Mouse (Mus musculus) naive thymus-derived CD4-positive, alpha-beta T cell, adult 5 months (primary cell): Measurements from ENCODE around the gene Tbc1d25. TPM values are rescaled to one million over a fixed set of nuclear protein-coding genes. Genes with fewer than 3 reads are reported as not detected.

ENCODE experiments used
- polyA plus RNA-seq: library from polyadenylated mRNA; unstranded; fragments of 100-300 nt; shearing (Covaris generic); gene quantifications from one replicate; pipeline ENCODE4 v1.2.1, GENCODE M21; 2017

Gene Tbc1d25
- 35.1 TPM for polyA plus RNA-seq

DNA sequence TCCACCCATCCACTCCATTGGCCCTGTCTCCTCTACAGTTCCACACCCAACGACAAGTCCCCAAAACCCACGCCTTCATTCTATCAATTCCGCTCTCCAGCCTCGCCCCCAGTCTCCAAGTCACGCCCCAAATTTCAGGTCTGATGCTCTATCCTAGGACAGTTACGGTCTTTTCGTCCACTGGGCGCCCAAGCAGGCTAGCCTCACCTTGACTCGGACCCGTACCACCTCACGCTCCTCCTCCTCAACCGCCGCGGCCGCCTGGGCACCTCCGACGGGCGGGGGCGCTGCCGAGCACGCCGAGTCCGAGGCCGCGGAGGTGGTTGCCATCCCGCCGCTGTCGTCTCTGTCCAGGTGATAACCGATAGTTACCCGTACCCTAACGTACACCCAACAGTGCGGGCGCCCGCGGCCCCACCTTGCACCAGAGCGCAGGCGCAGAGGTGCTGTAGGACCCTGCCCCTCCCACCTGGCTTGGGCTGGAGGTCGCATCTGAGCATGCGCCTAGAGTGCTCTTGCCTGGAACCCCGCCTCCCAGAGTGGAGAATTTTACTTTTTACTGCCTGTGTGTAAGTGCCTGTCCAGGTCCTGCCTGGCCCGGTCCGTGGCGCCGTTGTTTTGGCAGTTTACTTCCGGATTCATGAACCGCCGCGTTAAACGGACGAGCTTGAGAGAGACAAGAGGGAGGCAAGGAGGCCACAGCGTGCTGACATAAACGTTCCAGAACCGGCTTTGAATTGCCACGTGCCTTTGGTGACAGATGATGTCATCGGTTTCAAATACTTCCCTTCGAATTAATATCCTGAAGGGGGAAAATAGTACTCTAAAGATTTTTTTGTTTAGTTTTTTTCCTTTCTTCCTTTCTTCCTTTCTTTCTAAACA, at the start of gene Tbc1d25:
TSS of gene Tbc1d25 (minus strand) at position 678 of the 882 bp plus-strand sequence.

DNA sequence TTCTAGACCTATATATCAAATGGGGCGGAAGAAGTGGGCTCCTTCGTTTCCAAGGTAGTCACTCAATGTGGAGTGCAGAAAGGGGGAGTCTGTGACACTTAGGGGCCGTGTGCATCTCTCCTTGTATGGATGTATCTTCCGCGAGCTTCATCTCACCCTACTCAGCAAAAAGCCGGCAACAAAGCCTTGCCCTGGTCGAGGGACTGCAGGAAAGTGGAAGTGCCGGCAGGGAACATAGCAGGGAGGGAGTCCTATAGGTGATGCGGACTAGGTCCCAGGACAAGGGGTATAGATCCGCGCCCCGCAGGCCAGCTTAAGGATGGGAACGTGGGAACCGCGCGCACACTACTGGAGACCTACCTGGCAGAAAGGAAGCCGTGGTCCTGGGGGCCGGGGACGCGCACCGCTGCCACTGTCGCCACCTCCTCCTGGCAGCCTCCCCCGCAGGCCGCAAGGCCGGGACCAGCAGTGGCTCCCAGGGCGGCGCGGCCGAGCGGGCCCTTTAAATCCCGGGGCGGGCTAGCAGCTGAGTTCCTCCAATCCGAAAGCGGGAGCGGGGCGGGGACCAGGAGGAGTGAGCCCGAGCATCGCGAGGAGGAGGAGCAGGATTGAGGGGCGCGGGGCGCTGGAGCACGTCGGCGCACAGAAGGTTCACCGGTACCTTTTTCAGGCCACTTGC, 30.2 kb upstream of the Tbc1d25 start, which contains the start of gene Porcn:
TSS of gene Porcn (minus strand) at position 511 of the 679 bp plus-strand sequence.

DNA sequence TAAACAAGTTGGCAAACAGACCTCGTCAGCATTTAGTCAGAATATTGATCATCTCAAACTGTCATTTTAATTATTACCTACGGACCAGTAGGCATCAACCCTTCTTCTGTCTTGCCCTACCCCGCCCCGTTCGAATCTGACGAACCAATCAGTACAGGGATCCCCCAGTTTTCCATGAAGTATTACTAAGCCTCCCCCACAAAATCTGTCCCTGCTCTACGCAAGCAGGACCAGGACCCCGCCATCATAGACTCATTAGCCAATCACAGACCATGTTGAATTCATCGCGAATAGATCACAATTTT, 17.4 kb upstream of the Tbc1d25 start, which contains the start of gene Ebp:
TSS of gene Ebp (minus strand) at position 94 of the 305 bp plus-strand sequence.

DNA sequence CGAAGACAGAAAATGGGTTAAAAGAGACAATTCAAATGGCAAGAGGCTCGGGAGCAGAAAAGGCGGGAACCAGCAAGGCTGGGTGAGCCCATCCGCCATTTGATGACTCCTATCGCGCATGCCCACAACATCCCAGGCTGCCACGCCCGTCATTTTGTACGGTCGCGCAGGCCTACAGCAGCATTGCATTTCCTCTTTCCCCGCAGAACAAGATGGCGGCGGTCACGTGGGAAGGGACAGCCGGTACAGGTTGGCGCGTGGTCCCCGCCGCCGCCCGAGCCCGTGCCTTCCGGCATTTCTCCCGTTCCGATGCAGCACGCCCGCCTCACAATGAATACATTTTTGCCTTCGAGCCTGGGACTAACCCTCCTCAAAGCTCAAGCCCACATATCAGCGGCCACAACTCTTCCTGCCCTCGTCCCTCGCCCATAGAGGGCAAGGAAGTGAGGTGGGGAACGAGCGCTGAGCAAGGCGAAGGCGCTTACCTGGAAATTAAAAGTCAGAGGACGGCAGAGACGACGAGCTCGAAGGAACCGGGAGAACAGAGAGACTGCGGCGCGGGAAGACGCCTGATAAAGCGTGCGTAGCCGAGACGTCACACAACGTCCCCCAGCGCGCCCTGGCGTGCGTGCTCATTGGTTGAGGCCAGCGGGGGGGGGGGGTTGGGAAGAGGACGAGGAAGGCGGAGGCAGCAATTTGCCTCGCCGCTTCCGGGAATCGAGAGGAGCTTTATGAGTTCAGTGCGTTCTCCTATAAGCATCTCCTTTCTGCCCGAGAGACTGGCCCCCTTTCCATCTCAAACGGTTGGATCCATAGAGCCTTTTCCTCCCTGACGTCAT, 30.6 kb downstream of the Tbc1d25 start, which contains the start of gene Rbm3:
TSS of gene Rbm3 (minus strand) at position 728 of the 839 bp plus-strand sequence.

DNA sequence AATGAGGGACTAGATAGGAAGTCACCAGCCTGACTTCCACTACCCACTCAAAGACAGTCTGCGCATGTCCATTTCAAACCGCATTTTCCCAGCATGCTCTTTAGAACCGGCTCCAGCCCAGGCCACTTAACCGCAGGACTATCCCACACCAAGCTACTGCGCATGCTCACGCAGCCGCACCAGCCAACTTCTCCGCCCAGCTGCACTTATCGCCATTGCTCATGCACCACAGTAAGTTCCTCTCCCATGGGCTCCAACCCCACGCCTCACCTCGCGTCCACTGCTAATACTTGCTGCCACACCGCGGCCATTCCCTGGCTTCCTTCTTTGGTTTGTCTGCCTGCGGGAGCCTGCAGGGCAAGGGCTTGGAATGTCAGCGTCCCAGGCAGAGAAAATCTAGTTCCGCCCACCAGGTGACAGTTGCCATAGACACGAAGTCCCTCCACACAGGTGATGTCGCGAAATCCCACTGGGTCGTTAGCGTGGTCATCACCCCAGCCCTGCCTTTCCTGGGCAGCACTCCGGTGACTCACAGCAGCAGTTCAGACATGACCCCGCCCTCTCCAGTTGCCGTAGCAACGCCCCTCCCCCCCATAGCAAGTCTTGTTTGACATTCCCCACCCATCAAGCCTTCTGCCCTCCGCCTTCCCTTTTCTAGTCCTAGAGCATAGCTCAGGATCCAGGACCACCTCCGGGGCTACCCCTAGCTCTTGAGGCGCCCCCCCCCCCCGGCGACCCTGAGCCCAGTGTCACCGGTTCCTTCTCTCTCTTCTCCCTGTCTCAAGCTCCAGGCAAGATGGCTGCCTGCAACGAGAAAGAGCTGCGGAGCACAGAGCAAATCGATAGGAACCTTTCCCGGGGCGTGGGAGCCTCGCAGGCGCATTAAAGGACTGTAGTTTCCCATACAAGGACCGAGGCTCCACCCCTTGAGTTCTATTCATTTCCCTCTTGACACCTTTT, 43.7 kb downstream of the Tbc1d25 start, which contains the start of gene Wdr13:
TSS of gene Wdr13 (minus strand) at position 876 of the 960 bp plus-strand sequence.

Other genes with a start within 250 kb of the Tbc1d25 start
- gene Eras, start 247.6 kb downstream of the Tbc1d25 start, polyA plus RNA-seq: not detected
- gene Hdac6, start 228.3 kb downstream of the Tbc1d25 start, polyA plus RNA-seq: 11.6 TPM
- 3.3 TPM for gene Gata1, start 198.1 kb downstream of the Tbc1d25 start, polyA plus RNA-seq
- not detected for gene Glod5, start 157.7 kb downstream of the Tbc1d25 start, polyA plus RNA-seq
- gene Suv39h1, start 101.4 kb downstream of the Tbc1d25 start, polyA plus RNA-seq: 46.3 TPM
- 52.7 TPM for gene Was, start 85.7 kb downstream of the Tbc1d25 start, polyA plus RNA-seq
- 14.6 TPM for gene Wdr13, start 43.3 kb downstream of the Tbc1d25 start, polyA plus RNA-seq
- 653 TPM for gene Rbm3, start 30.3 kb downstream of the Tbc1d25 start, polyA plus RNA-seq
- 67.6 TPM for gene Ebp, start 17.3 kb upstream of the Tbc1d25 start, polyA plus RNA-seq
- gene Porcn, start 30.3 kb upstream of the Tbc1d25 start, polyA plus RNA-seq: not detected
- 21.5 TPM for gene Ftsj1, start 76.2 kb upstream of the Tbc1d25 start, polyA plus RNA-seq
- gene Slc38a5, start 95.0 kb upstream of the Tbc1d25 start, polyA plus RNA-seq: not detected
- gene Ssxb10, start 151.2 kb upstream of the Tbc1d25 start, polyA plus RNA-seq: not detected
- not detected for gene Ssxb9, start 190.8 kb upstream of the Tbc1d25 start, polyA plus RNA-seq
- not detected for gene Ssxb1, start 237.1 kb upstream of the Tbc1d25 start, polyA plus RNA-seq